Mouse (Mus musculus) yolk sac, embryonic 10.5 days (tissue): ENCODE measurements around the gene Zfp652.
A peak's percentile ranks its signal among the peaks of the same experiment; 100 is the strongest.
"Not testable (repeated sequence)": the region's sequence is repeated elsewhere in the genome, so short reads cannot be mapped to it uniquely, and the experiment has no call there.

Source experiments
- DNase-seq: peaks from one replicate; pipeline ENCODE4 v3.0.0-alpha.2; 2017; ENCODE audit warnings: low spot score

The Zfp652 gene

GRCm38 (mm10) chr11:95712085-95712562, 349 bp upstream of the Zfp652 start:
- DNase-seq = peak; percentile 24

GRCm38 (mm10) chr11:95713225-95713810, 845 bp downstream of the Zfp652 start:
- DNase-seq = peak; percentile 52

- DNase-seq = no peak
These were observed 1.4 kb downstream of the Zfp652 start for GRCm38 (mm10) chr11:95713811-95714241.

- no peak for DNase-seq
These were observed 1.9 kb downstream of the Zfp652 start for GRCm38 (mm10) chr11:95714411-95714810.

GRCm38 (mm10) chr11:95716136-95716535, 3.7 kb downstream of the Zfp652 start:
- DNase-seq = no peak

GRCm38 (mm10) chr11:95719356-95719755, 6.9 kb downstream of the Zfp652 start:
- DNase-seq = no peak

GRCm38 (mm10) chr11:95723287-95723686, 10.8 kb downstream of the Zfp652 start, which contains the start of gene B130006D01Rik:
TSS of gene B130006D01Rik (plus strand) at chr11:95723587.
- DNase-seq = no peak

- DNase-seq = no peak
These were observed 12.0 kb downstream of the Zfp652 start for GRCm38 (mm10) chr11:95724466-95724865.

GRCm38 (mm10) chr11:95726156-95726555, 13.7 kb downstream of the Zfp652 start:
- no peak for DNase-seq

GRCm38 (mm10) chr11:95727947-95728346, 15.5 kb downstream of the Zfp652 start:
- no peak for DNase-seq

- no peak for DNase-seq
These were observed 16.7 kb downstream of the Zfp652 start for GRCm38 (mm10) chr11:95728916-95729907.

GRCm38 (mm10) chr11:95734485-95734884, 22.0 kb downstream of the Zfp652 start:
- no peak for DNase-seq

GRCm38 (mm10) chr11:95737811-95738210, 25.3 kb downstream of the Zfp652 start:
- DNase-seq = no peak

- DNase-seq = no peak
These were observed 32.0 kb downstream of the Zfp652 start for GRCm38 (mm10) chr11:95744521-95744920.

- DNase-seq = no peak
These were observed 34.3 kb downstream of the Zfp652 start for GRCm38 (mm10) chr11:95746821-95747220.

GRCm38 (mm10) chr11:95748331-95748730, 35.9 kb downstream of the Zfp652 start:
- no peak for DNase-seq

GRCm38 (mm10) chr11:95749619-95750018, 37.1 kb downstream of the Zfp652 start:
- no peak for DNase-seq

- DNase-seq = peak; percentile 38
These were observed 38.5 kb downstream of the Zfp652 start for GRCm38 (mm10) chr11:95750995-95751394.

- DNase-seq = not testable (repeated sequence)
These were observed 42.7 kb downstream of the Zfp652 start for GRCm38 (mm10) chr11:95755137-95755536.

- no peak for DNase-seq
These were observed 48.0 kb downstream of the Zfp652 start for GRCm38 (mm10) chr11:95760521-95760920.

GRCm38 (mm10) chr11:95762996-95763395, 50.5 kb downstream of the Zfp652 start:
- DNase-seq = no peak

GRCm38 (mm10) chr11:95764806-95765205, 52.3 kb downstream of the Zfp652 start:
- DNase-seq = no peak

- DNase-seq = no peak
These were observed 52.9 kb downstream of the Zfp652 start for GRCm38 (mm10) chr11:95765334-95765733.
